Comparison of ENCODE assay signal across 8 mouse cellular contexts in genomic region chr2:31381292-31381846, GRCm38 (mm10).
DNase-seq lines count a peak whose midpoint lies in the region; ATAC-seq and TF ChIP-seq lines count a peak whose summit lies in the region.

No protein-coding gene starts in this region.

- no peaks in the 10 kb centered on the region for H3K36me3 ChIP-seq in forebrain, embryonic 16.5 days (ENCODE audit: control insufficient read depth, insufficient read depth)
- H3K36me3 ChIP-seq in limb, embryonic 13.5 days, result no peaks in the 10 kb centered on the region
- H3K36me3 ChIP-seq in neural tube, embryonic 11.5 days (ENCODE audit: control insufficient read depth, insufficient read depth, low read length), result no peaks in the 10 kb centered on the region
- no peaks in the 10 kb centered on the region for H3K36me3 ChIP-seq in thymus, adult 2 months (ENCODE audit: control insufficient read depth, insufficient read depth, low read length)

- DNase-seq in urinary bladder, postnatal 14 days (ENCODE audit: low spot score), result peak; percentile 34
- no peak for DNase-seq in urinary bladder, postnatal 10 days (ENCODE audit: low spot score)
- peak; percentile 19 to 37 for DNase-seq in kidney, adult 8-10 months
- DNase-seq in neural tube, embryonic 11.5 days (ENCODE audit: low spot score), result peak; percentile 44
- DNase-seq in thymus, adult 2 months, result peak; percentile 37

- H3K27ac ChIP-seq in forebrain, embryonic 16.5 days (ENCODE audit: low read length), result no peak overlapping the region
- no peak overlapping the region for H3K27ac ChIP-seq in limb, embryonic 13.5 days
- no peak overlapping the region for H3K27ac ChIP-seq in neural tube, embryonic 11.5 days (ENCODE audit: low read depth, low read length)
- no peak overlapping the region for H3K27ac ChIP-seq in thymus, adult 2 months (ENCODE audit: control insufficient read depth, insufficient read depth, low read length)

- TF ChIP-seq CTCF in thymus, adult 2 months (IDR thresholded peaks at IDR 0.05; ENCODE audit: borderline replicate concordance, control insufficient read depth, extremely low read depth, insufficient read depth, low read length, poor library complexity), result peak; percentile 1; the same call in 1 of the 2 replicates

- peak; percentile 41 for ATAC-seq in cerebellum, adult (ENCODE audit: insufficient number of reproducible peaks, low FRiP score, low TSS enrichment)
- peak; percentile 57 for ATAC-seq in forebrain, embryonic 16.5 days
- peak; percentile 55 for ATAC-seq in limb, embryonic 13.5 days (ENCODE audit: low FRiP score, low read depth)
- ATAC-seq in neural tube, embryonic 11.5 days (ENCODE audit: insufficient read depth, low FRiP score, low TSS enrichment), result no peak

- H3K4me2 ChIP-seq in forebrain, embryonic 16.5 days (ENCODE audit: low read length), result no peak overlapping the region
- no peak overlapping the region for H3K4me2 ChIP-seq in limb, embryonic 13.5 days (replicated peaks)
- no peak overlapping the region for H3K4me2 ChIP-seq in neural tube, embryonic 11.5 days (ENCODE audit: low read depth)

- no peak for TF ChIP-seq POLR2A in thymus, adult 2 months (IDR thresholded peaks at IDR 0.05; ENCODE audit: control insufficient read depth, extremely low read depth, insufficient read depth, low read length, poor library complexity)

- H3K27me3 ChIP-seq in forebrain, embryonic 16.5 days (replicated peaks; ENCODE audit: control insufficient read depth, insufficient read depth, low read length), result no peaks in the 10 kb centered on the region
- no peaks in the 10 kb centered on the region for H3K27me3 ChIP-seq in limb, embryonic 13.5 days
- no peaks in the 10 kb centered on the region for H3K27me3 ChIP-seq in neural tube, embryonic 11.5 days (ENCODE audit: control insufficient read depth, insufficient read depth, low read length)
- H3K27me3 ChIP-seq in thymus, adult 2 months (ENCODE audit: control insufficient read depth, insufficient read depth, low read length), result no peaks in the 10 kb centered on the region

- no peaks in the 10 kb centered on the region for H3K4me1 ChIP-seq in forebrain, embryonic 16.5 days (replicated peaks; ENCODE audit: control insufficient read depth, insufficient read depth, low read length)
- H3K4me1 ChIP-seq in limb, embryonic 13.5 days, result no peaks in the 10 kb centered on the region
- no peaks in the 10 kb centered on the region for H3K4me1 ChIP-seq in neural tube, embryonic 11.5 days (ENCODE audit: control insufficient read depth, insufficient read depth, low read length)
- H3K4me1 ChIP-seq in thymus, adult 2 months (replicated peaks; ENCODE audit: control insufficient read depth, insufficient read depth, low read length), result no peaks in the 10 kb centered on the region

- 64% methylated on average over 4 of the region's 4 CpGs for WGBS in forebrain, embryonic 16.5 days
- 58% methylated on average over 4 of the region's 4 CpGs for WGBS in limb, embryonic 13.5 days
- 55% methylated on average over 4 of the region's 4 CpGs for WGBS in neural tube, embryonic 11.5 days
- 58% methylated on average over 4 of the region's 4 CpGs for WGBS in thymus, adult 2 months

- no peaks in the 10 kb centered on the region for H3K9me3 ChIP-seq in forebrain, embryonic 16.5 days (ENCODE audit: control insufficient read depth, low read length)
- H3K9me3 ChIP-seq in limb, embryonic 13.5 days, result no peaks in the 10 kb centered on the region
- no peaks in the 10 kb centered on the region for H3K9me3 ChIP-seq in neural tube, embryonic 11.5 days (ENCODE audit: control insufficient read depth, low read length)

- no peak overlapping the region for H3K9ac ChIP-seq in forebrain, embryonic 16.5 days (replicated peaks; ENCODE audit: low read depth, low read length)
- no peak overlapping the region for H3K9ac ChIP-seq in limb, embryonic 13.5 days
- no peak overlapping the region for H3K9ac ChIP-seq in neural tube, embryonic 11.5 days (ENCODE audit: low read length)

- H3K4me3 ChIP-seq in forebrain, embryonic 16.5 days (replicated peaks; ENCODE audit: low read length), result no peak overlapping the region
- no peak overlapping the region for H3K4me3 ChIP-seq in limb, embryonic 13.5 days
- H3K4me3 ChIP-seq in neural tube, embryonic 11.5 days (ENCODE audit: low read depth, low read length), result no peak overlapping the region
- H3K4me3 ChIP-seq in thymus, adult 2 months (ENCODE audit: control insufficient read depth, insufficient read depth, low read length), result no peak overlapping the region
